Mouse (Mus musculus) E14TG2a.4 (cell line): ENCODE measurements around the gene Pakap.

Source experiments
- H3K27me3 ChIP-seq: 2 replicates; pipeline ENCODE4 v1.6.1; 2014; ENCODE audit warnings: low read length, control low read depth; ENCODE audit not compliant: insufficient read depth
- H3K36me3 ChIP-seq: 2 replicates; pipeline ENCODE4 v1.6.1; 2014; ENCODE audit warnings: low read length, control low read depth; ENCODE audit not compliant: insufficient read depth
- H3K4me1 ChIP-seq: replicated peaks from 2 replicates; pipeline ENCODE4 v1.6.1; 2014; ENCODE audit warnings: low read depth, low read length, control low read depth
- H3K4me3 ChIP-seq: replicated peaks from 2 replicates; pipeline ENCODE4 v1.5.1; 2014; ENCODE audit warnings: mild to moderate bottlenecking, low read length
- H3K9me3 ChIP-seq: 2 replicates; pipeline ENCODE4 v1.6.1; 2014; ENCODE audit warnings: low read length, control low read depth
- CTCF ChIP-seq: conservative IDR thresholded peaks from 2 replicates; pipeline ENCODE4 v1.5.1; 2014; ENCODE audit warnings: low read length
- NANOG ChIP-seq: IDR thresholded peaks from 2 replicates; pipeline ENCODE4 v1.6.1; 2014; ENCODE audit warnings: borderline replicate concordance, low read length, mixed read lengths
- POU5F1 ChIP-seq: IDR thresholded peaks from 2 replicates; pipeline ENCODE4 v1.6.1; 2014; ENCODE audit warnings: low read length, borderline replicate concordance

Pakap gene

GRCm38 (mm10) chr4:57660470-57660869 lies 92.5 kb downstream of the Pakap start:
- TF ChIP-seq NANOG (no peak), CTCF (no peak), POU5F1 (no peak)
- H3K27me3 ChIP-seq, result no peaks in the 10 kb centered on the region
- no peak overlapping the region for H3K4me3 ChIP-seq
- H3K9me3 ChIP-seq, result 0 out of 2 replicates have a peak, but pooled peaks cover 3% of the 10 kb centered on the region
- peaks cover 9% of the 10 kb centered on the region for H3K4me1 ChIP-seq
- H3K36me3 ChIP-seq, result no peaks in the 10 kb centered on the region

- Histone ChIP-seq H3K4me1 (peaks cover 7% of the 10 kb centered on the region; the same call in 1 of the 2 replicates), H3K36me3 (no peaks in the 10 kb centered on the region), H3K9me3 (no peaks in the 10 kb centered on the region), H3K4me3 (no peak overlapping the region), H3K27me3 (peaks cover 5% of the 10 kb centered on the region; the same call in 1 of the 2 replicates)
- TF ChIP-seq POU5F1 (no peak), NANOG (no peak), CTCF (no peak)
Observed at GRCm38 (mm10) chr4:57666101-57666500, 98.1 kb downstream of the Pakap start.

- H3K4me1 ChIP-seq, result peaks cover 34% of the 10 kb centered on the region
- H3K36me3 ChIP-seq, result no peaks in the 10 kb centered on the region
- H3K9me3 ChIP-seq, result no peaks in the 10 kb centered on the region
- peaks cover 5% of the 10 kb centered on the region; the same call in 1 of the 2 replicates for H3K27me3 ChIP-seq
- H3K4me3 ChIP-seq, result no peak overlapping the region
- TF ChIP-seq POU5F1 (no peak), CTCF (peak; percentile 34), NANOG (no peak)
Observed at GRCm38 (mm10) chr4:57670813-57671469, 103.0 kb downstream of the Pakap start.

GRCm38 (mm10) chr4:57672541-57672940 lies 104.6 kb downstream of the Pakap start:
- H3K36me3 ChIP-seq, result no peaks in the 10 kb centered on the region
- no peaks in the 10 kb centered on the region for H3K27me3 ChIP-seq
- no peaks in the 10 kb centered on the region for H3K9me3 ChIP-seq
- H3K4me3 ChIP-seq, result no peak overlapping the region
- peaks cover 45% of the 10 kb centered on the region for H3K4me1 ChIP-seq
- TF ChIP-seq POU5F1, result no peak
- TF ChIP-seq NANOG, result no peak
- TF ChIP-seq CTCF, result no peak

- Histone ChIP-seq H3K9me3 (no peaks in the 10 kb centered on the region), H3K36me3 (no peaks in the 10 kb centered on the region), H3K4me1 (peaks cover 52% of the 10 kb centered on the region), H3K4me3 (peak overlapping the region; percentile 51), H3K27me3 (0 out of 2 replicates have a peak, but pooled peaks cover 4% of the 10 kb centered on the region)
- peak; percentile 86 for TF ChIP-seq CTCF
- TF ChIP-seq NANOG, result no peak
Observed at GRCm38 (mm10) chr4:57672996-57673906, 105.3 kb downstream of the Pakap start.

GRCm38 (mm10) chr4:57674351-57674750 lies 106.4 kb downstream of the Pakap start:
- Histone ChIP-seq H3K27me3 (peaks cover 7% of the 10 kb centered on the region; the same call in 1 of the 2 replicates), H3K4me3 (peak overlapping the region; percentile 63), H3K36me3 (no peaks in the 10 kb centered on the region), H3K4me1 (peaks cover 59% of the 10 kb centered on the region), H3K9me3 (no peaks in the 10 kb centered on the region)
- TF ChIP-seq CTCF (no peak), POU5F1 (no peak), NANOG (no peak)

GRCm38 (mm10) chr4:57675387-57675786 lies 107.4 kb downstream of the Pakap start:
- no peaks in the 10 kb centered on the region for H3K36me3 ChIP-seq
- no peaks in the 10 kb centered on the region for H3K9me3 ChIP-seq
- peak overlapping the region; percentile 63 for H3K4me3 ChIP-seq
- no peak for TF ChIP-seq NANOG
- TF ChIP-seq CTCF, result no peak
- no peak for TF ChIP-seq POU5F1
- peaks cover 7% of the 10 kb centered on the region; the same call in 1 of the 2 replicates for H3K27me3 ChIP-seq
- H3K4me1 ChIP-seq, result peaks cover 62% of the 10 kb centered on the region

- Histone ChIP-seq H3K9me3 (no peaks in the 10 kb centered on the region), H3K36me3 (no peaks in the 10 kb centered on the region), H3K4me3 (no peak overlapping the region), H3K4me1 (peaks cover 83% of the 10 kb centered on the region), H3K27me3 (peaks cover 7% of the 10 kb centered on the region; the same call in 1 of the 2 replicates)
- no peak for TF ChIP-seq POU5F1
- no peak for TF ChIP-seq CTCF
- TF ChIP-seq NANOG, result no peak
Observed at GRCm38 (mm10) chr4:57677916-57678315, 109.9 kb downstream of the Pakap start.

- TF ChIP-seq CTCF (no peak), POU5F1 (no peak), NANOG (no peak)
- Histone ChIP-seq H3K4me3 (no peak overlapping the region), H3K36me3 (no peaks in the 10 kb centered on the region), H3K27me3 (peaks cover 7% of the 10 kb centered on the region; the same call in 1 of the 2 replicates), H3K9me3 (no peaks in the 10 kb centered on the region), H3K4me1 (peaks cover 87% of the 10 kb centered on the region)
Observed at GRCm38 (mm10) chr4:57678991-57679457, 111.0 kb downstream of the Pakap start.
